Mouse (Mus musculus) cerebellum, adult 11-12 months (tissue): ENCODE results near the gene Mast3.

Source experiments
- DNase-seq: peaks from one replicate; pipeline ENCODE4 v3.0.0; 2022

The Mast3 gene

GRCm38 (mm10) chr8:70774740-70775139, 30.1 kb downstream of the Mast3 start:
- DNase-seq: peak; percentile 73

GRCm38 (mm10) chr8:70773833-70774232, 31.0 kb downstream of the Mast3 start:
- peak; percentile 89 for DNase-seq

- DNase-seq: peak; percentile 87
These were observed 31.4 kb downstream of the Mast3 start for GRCm38 (mm10) chr8:70773410-70773809.

GRCm38 (mm10) chr8:70772890-70773289, 32.0 kb downstream of the Mast3 start:
- no peak for DNase-seq

- DNase-seq: peak; percentile 59
These were observed 32.8 kb downstream of the Mast3 start for GRCm38 (mm10) chr8:70772075-70772474.

GRCm38 (mm10) chr8:70771217-70771616, 33.6 kb downstream of the Mast3 start:
- DNase-seq: no peak

- peak; percentile 56 for DNase-seq
These were observed 34.1 kb downstream of the Mast3 start for GRCm38 (mm10) chr8:70770748-70771147.

GRCm38 (mm10) chr8:70769858-70770257, 35.0 kb downstream of the Mast3 start:
- no peak for DNase-seq

GRCm38 (mm10) chr8:70769359-70769758, 35.5 kb downstream of the Mast3 start:
- DNase-seq: peak; percentile 92

- DNase-seq: no peak
These were observed 35.9 kb downstream of the Mast3 start for GRCm38 (mm10) chr8:70768956-70769355.

GRCm38 (mm10) chr8:70768231-70768776, 36.5 kb downstream of the Mast3 start:
- no peak for DNase-seq

GRCm38 (mm10) chr8:70767503-70767902, 37.4 kb downstream of the Mast3 start:
- peak; percentile 56 for DNase-seq

GRCm38 (mm10) chr8:70766571-70767440, 38.0 kb downstream of the Mast3 start:
- DNase-seq: peak; percentile 81

- no peak for DNase-seq
These were observed 38.9 kb downstream of the Mast3 start for GRCm38 (mm10) chr8:70765838-70766570.

GRCm38 (mm10) chr8:70765329-70765728, 39.5 kb downstream of the Mast3 start:
- DNase-seq: no peak

- peak; percentile 68 for DNase-seq
These were observed 40.2 kb downstream of the Mast3 start for GRCm38 (mm10) chr8:70764676-70765075.

- DNase-seq: no peak
These were observed 40.8 kb downstream of the Mast3 start for GRCm38 (mm10) chr8:70764026-70764425.

GRCm38 (mm10) chr8:70763354-70763753, 41.5 kb downstream of the Mast3 start:
- DNase-seq: peak; percentile 58

- DNase-seq: peak; percentile 53
These were observed 42.7 kb downstream of the Mast3 start for GRCm38 (mm10) chr8:70762118-70762517.

GRCm38 (mm10) chr8:70760775-70761406, 44.0 kb downstream of the Mast3 start, which contains the start of gene Mpv17l2:
Gene Mpv17l2, minus strand, starts transcription at chr8:70760946.
- peak; percentile 98 for DNase-seq

GRCm38 (mm10) chr8:70760350-70760749, 44.5 kb downstream of the Mast3 start:
- DNase-seq: no peak

GRCm38 (mm10) chr8:70758616-70759561, 46.0 kb downstream of the Mast3 start:
- DNase-seq: peak; percentile 71
